Mouse (Mus musculus) ES-E14 (cell line): ENCODE measurements around the gene Msl1. TPM values are rescaled to one million over a fixed set of nuclear protein-coding genes. Genes with fewer than 3 reads are reported as not detected.

Source experiments
- DNase-seq: peaks from one replicate; pipeline ENCODE4 v3.0.0-alpha.2; 2013; ENCODE audit warnings: low read depth, low spot score
- H3K27ac ChIP-seq: 2 replicates; pipeline ENCODE4 v1.5.1; 2012; ENCODE audit warnings: low read depth, mild to moderate bottlenecking, low read length, moderate library complexity, mixed read lengths; ENCODE audit not compliant: poor library complexity, insufficient read depth, severe bottlenecking
- H3K36me3 ChIP-seq: 2 replicates; pipeline ENCODE4 v1.6.1; 2012; ENCODE audit warnings: mild to moderate bottlenecking, low read length, moderate library complexity, mixed read lengths; ENCODE audit not compliant: control insufficient read depth, poor library complexity, insufficient read depth, severe bottlenecking
- H3K4me1 ChIP-seq, 2 experiments: fragments of 150-350 bp in 1 of 2; sonication (generic) in 1 of 2; 2 replicates each; pipeline ENCODE4 v1.6.1; 2012; ENCODE audit warnings: low read length in 2 of 2, mild to moderate bottlenecking in 1 of 2, mixed read lengths in 1 of 2; ENCODE audit not compliant: control insufficient read depth in 2 of 2, insufficient read depth in 2 of 2, poor library complexity in 1 of 2
- H3K4me3 ChIP-seq, 2 experiments: fragments of 150-350 bp in 1 of 2; sonication (generic) in 1 of 2; 2 replicates each; pipeline ENCODE4 v1.5.1; 2012; ENCODE audit warnings: low read length in 2 of 2, low read depth in 1 of 2, mild to moderate bottlenecking in 1 of 2, mixed read lengths in 1 of 2; ENCODE audit not compliant: insufficient read depth in 1 of 2, poor library complexity in 1 of 2, severe bottlenecking in 1 of 2
- H3K9ac ChIP-seq: 2 replicates; pipeline ENCODE4 v1.6.1; 2012; ENCODE audit warnings: low read depth, mild to moderate bottlenecking, low read length, mixed read lengths; ENCODE audit not compliant: poor library complexity, insufficient read depth, severe bottlenecking
- H3K9me3 ChIP-seq: fragments of 150-350 bp; sonication (generic); 2 replicates; pipeline ENCODE4 v1.6.1; 2012; ENCODE audit warnings: low read depth, mild to moderate bottlenecking, low read length; ENCODE audit not compliant: control insufficient read depth, insufficient read depth
- CHD2 ChIP-seq: IDR thresholded peaks from 2 replicates; pipeline ENCODE4 v1.6.1; 2014; ENCODE audit warnings: mild to moderate bottlenecking, low read depth, low read length, inconsistent platforms
- HCFC1 ChIP-seq: IDR thresholded peaks from 2 replicates; pipeline ENCODE4 v1.6.1; 2012; ENCODE audit warnings: low read length, inconsistent platforms, borderline replicate concordance; ENCODE audit not compliant: insufficient read depth
- MAFK ChIP-seq: IDR thresholded peaks from 2 replicates; pipeline ENCODE4 v1.6.1; 2014; ENCODE audit warnings: mild to moderate bottlenecking, low read depth, low read length, inconsistent platforms; ENCODE audit not compliant: insufficient read depth
- ZC3H11A ChIP-seq: IDR thresholded peaks from 2 replicates; pipeline ENCODE4 v1.6.1; 2012; ENCODE audit warnings: low read depth, mild to moderate bottlenecking, inconsistent platforms, low read length, borderline replicate concordance
- ZNF384 ChIP-seq: IDR thresholded peaks from 2 replicates; pipeline ENCODE4 v1.6.1; 2012; ENCODE audit warnings: low read depth, low read length, inconsistent platforms
- in situ Hi-C, 2 experiments: fragments of 600-800 bp; cut with MboI; formaldehyde crosslinking; loops; one replicate each; pipeline ENCODE4 v1.15.1; 2025; ENCODE audit warnings: low sequenced_read_pairs in 2 of 2, inconsistent platforms in 1 of 2; ENCODE audit not compliant: unreplicated experiment in 2 of 2
- total RNA-seq: library from RNA; depleted of rRNA; stranded (reverse); fragments of 300-350 nt; gene quantifications from 2 replicates; pipeline ENCODE4 v1.2.3, GENCODE M21; 2012

Gene Msl1
- total RNA-seq, 1 experiment: 27.1 TPM

DNA sequence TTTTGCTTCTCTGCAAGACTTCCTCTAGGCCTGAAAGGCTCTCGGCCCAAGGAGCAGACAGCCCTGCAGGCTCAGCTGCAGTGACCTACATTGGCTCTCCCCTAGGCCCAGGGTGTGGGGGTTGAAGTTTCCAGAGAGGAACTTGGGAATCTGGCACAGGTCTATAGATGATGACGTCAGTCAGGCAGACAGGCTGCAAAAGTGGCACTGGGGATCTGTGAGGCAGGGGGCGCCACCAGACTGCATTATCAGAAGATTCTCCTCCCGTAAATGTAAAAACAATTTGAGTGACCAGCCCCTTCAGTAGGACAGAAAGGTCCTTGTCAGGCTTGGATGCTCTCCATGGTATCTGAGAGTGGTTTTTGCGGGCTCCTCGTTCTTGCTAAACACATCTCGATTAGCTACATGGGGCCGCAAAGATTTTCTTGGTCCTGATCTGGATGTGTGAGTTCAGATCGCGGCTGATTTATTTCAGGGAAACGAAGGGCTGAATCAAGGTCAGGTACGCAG is 9.5 kb upstream of the Msl1 start:
- H3K4me3 ChIP-seq: peak overlapping the region in 1 of 2 experiments; percentile 6; a peak in 1 of 4 replicates
- no peaks in the 10 kb centered on the region for H3K9me3 ChIP-seq
- no peaks in the 10 kb centered on the region for H3K36me3 ChIP-seq
- H3K4me1 ChIP-seq: peaks cover 10 to 29% of the 10 kb centered on the region in 2 experiments; a peak in 3 of 4 replicates
- TF ChIP-seq MAFK (no peak), CHD2 (no peak), ZC3H11A (no peak), ZNF384 (no peak), HCFC1 (no peak)
- in situ Hi-C loops: loop anchor here in 1 of 2 experiments (10.0 kb wide), 1 partner anchor 51 kb away; no protein-coding TSS in a partner anchor
- no peak overlapping the region for H3K27ac ChIP-seq
- no peak for DNase-seq
- H3K9ac ChIP-seq: no peak overlapping the region

DNA sequence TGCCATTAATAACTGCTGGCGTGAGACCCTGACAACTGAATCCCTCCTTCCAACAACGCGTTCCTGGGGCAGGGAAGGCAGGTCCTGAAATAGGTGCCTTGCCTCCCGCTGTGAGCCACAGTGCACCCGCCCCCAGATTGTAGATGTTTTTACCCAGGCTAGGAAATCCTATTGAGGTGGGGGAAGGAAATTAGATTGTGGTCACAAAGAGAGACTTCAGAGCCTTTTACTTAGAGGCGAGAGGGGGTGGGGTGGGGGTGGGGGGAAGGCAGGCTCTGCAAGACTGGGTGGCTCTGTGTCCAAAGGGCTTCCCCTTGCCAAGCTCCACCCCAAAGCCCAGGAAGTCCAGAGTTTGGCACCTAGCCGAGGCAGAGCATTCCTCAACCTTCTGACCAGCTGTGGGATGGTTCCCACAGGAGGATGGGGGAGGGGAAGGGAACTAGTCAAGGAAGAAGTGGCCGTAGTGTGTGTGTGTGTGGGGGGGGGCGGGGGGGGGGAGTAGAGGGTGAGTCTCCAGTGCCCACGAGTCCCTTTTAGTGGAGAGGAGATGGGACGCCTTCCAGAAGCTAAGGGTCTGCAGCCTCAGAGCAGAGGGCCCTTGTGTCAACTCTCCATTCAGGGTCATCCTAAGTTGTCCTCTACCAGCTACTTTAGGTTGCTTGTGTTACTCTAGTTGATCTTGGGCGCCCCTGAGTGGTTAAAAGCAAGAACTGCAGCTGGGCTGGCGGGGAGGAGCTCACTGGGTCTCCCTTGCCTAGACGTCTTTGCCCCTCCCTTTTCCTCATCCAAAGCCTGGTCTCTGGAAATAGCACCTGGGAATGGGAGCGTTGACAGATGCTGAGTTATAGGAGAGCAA is 8.7 kb upstream of the Msl1 start:
- Histone ChIP-seq H3K4me3 (0 out of 4 replicates have a peak overlapping the region, but pooled peaks of 1 of the 2 experiments have one; percentile 6), H3K9me3 (no peaks in the 10 kb centered on the region), H3K4me1 (peaks cover 11 to 25% of the 10 kb centered on the region in 2 experiments; a peak in 3 of 4 replicates), H3K27ac (no peak overlapping the region), H3K9ac (no peak overlapping the region), H3K36me3 (no peaks in the 10 kb centered on the region)
- in situ Hi-C loops: loop anchor here in 1 of 2 experiments (10.0 kb wide), 1 partner anchor 52 kb away; no protein-coding TSS in a partner anchor
- TF ChIP-seq ZC3H11A: peak; percentile 55; the same call in 1 of the 2 replicates
- 0 out of 2 replicates have a peak, but pooled peaks have one; percentile 20 for TF ChIP-seq HCFC1
- TF ChIP-seq CHD2: no peak
- TF ChIP-seq ZNF384: no peak
- no peak for TF ChIP-seq MAFK
- DNase-seq: peak; percentile 100

DNA sequence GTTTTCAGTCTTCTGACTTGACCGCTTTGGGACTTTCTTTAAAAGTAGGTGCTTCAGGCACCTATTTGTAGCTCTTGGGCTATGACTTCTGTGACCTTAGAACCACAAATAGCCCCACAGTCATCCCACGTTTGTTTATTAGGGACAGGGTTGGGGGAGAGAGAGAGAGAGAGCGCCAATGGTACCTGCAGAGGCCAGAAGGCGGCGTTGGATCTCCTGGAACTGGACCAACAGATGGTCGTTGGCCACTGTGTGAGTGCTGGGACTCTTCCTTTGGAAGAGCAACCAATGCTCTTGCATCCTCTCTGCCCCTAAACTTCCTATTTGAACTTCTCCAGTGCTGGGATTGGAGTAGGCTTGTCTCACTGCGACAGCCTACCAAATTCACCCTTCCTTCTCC is 8.1 kb upstream of the Msl1 start:
- Histone ChIP-seq H3K9me3 (no peaks in the 10 kb centered on the region), H3K9ac (no peak overlapping the region), H3K36me3 (no peaks in the 10 kb centered on the region), H3K27ac (no peak overlapping the region), H3K4me3 (no peak overlapping the region), H3K4me1 (peaks cover 12 to 20% of the 10 kb centered on the region in 2 experiments; a peak in 3 of 4 replicates)
- in situ Hi-C loops: loop anchor here in 1 of 2 experiments (10.0 kb wide), 1 partner anchor 52 kb away; no protein-coding TSS in a partner anchor
- no peak for TF ChIP-seq ZC3H11A
- no peak for TF ChIP-seq ZNF384
- no peak for TF ChIP-seq HCFC1
- TF ChIP-seq CHD2: no peak
- TF ChIP-seq MAFK: no peak
- DNase-seq: no peak

DNA sequence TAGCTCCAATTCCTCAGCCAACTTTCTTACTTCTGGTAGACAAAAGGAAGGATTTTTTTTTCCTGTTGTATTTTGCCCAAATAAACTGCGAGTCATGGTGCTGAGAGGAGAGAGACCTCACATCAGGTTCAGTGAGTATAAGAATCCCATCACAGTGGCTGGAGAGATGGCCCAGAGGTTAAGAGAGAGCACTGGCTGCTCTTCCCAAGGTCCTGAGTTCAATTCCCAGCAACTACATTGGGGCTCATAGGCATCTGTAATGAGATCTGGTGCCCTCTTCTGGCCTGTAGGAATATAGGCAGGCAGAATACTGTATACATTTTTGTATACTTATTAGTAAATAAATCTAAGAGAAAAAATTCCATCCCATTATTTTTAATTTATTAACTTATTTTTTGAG is 7.6 kb upstream of the Msl1 start:
- H3K4me1 ChIP-seq: peaks cover 12 to 21% of the 10 kb centered on the region in 2 experiments; a peak in 3 of 4 replicates
- H3K27ac ChIP-seq: no peak overlapping the region
- H3K9me3 ChIP-seq: no peaks in the 10 kb centered on the region
- no peak overlapping the region for H3K4me3 ChIP-seq
- TF ChIP-seq ZC3H11A: no peak
- no peak for TF ChIP-seq CHD2
- TF ChIP-seq MAFK: no peak
- no peak for TF ChIP-seq HCFC1
- TF ChIP-seq ZNF384: no peak
- no peaks in the 10 kb centered on the region for H3K36me3 ChIP-seq
- in situ Hi-C loops: loop anchor here in 1 of 2 experiments (10.0 kb wide), 1 partner anchor 53 kb away; no protein-coding TSS in a partner anchor
- no peak overlapping the region for H3K9ac ChIP-seq
- no peak for DNase-seq
